Mouse (Mus musculus) small intestine, adult 10 weeks (tissue): ENCODE data around the gene Slc36a2. TPM values are rescaled to one million over a fixed set of nuclear protein-coding genes. Genes with fewer than 3 reads are reported as not detected.

Experiments used
- polyA plus RNA-seq: library from polyadenylated mRNA; stranded (reverse); fragments of 350-450 nt; fragmentation: Illumina TruSeq; extraction: RNeasy Lipid Tissue Mini Kit (QIAGEN cat#74804); gene quantifications from one replicate; pipeline ENCODE4 v1.2.3, GENCODE M21; 2014; ENCODE audit warnings: low replicate concordance

Gene Slc36a2
- polyA plus RNA-seq: 1.4 TPM

GRCm38 (mm10) chr11:55184733-55185291 is at the start of gene Slc36a2:
Slc36a2 (minus strand) TSS chr11:55185077.

GRCm38 (mm10) chr11:55204159-55204596 is 19.3 kb upstream of the Slc36a2 start, which contains the start of gene Slc36a1:
Slc36a1 (plus strand) TSS chr11:55204350.

GRCm38 (mm10) chr11:55151608-55152007 is 33.3 kb downstream of the Slc36a2 start, which contains the start of gene Slc36a3:
Slc36a3 (minus strand) TSS chr11:55151708.

Other genes with a start within 250 kb of the Slc36a2 start
- gene Tnip1, start 222.2 kb downstream of the Slc36a2 start, polyA plus RNA-seq: 1.6 TPM
- gene Anxa6, start 151.6 kb downstream of the Slc36a2 start, polyA plus RNA-seq: 2.8 TPM
- gene Ccdc69, start 106.9 kb downstream of the Slc36a2 start, polyA plus RNA-seq: 2.6 TPM
- 12.5 TPM for gene Gm2a, start 87.0 kb downstream of the Slc36a2 start, polyA plus RNA-seq
- gene Slc36a3, start 33.4 kb downstream of the Slc36a2 start, polyA plus RNA-seq: not detected
- gene Slc36a1, start 19.3 kb upstream of the Slc36a2 start, polyA plus RNA-seq: 18.1 TPM
- gene Fat2, start 151.5 kb upstream of the Slc36a2 start, polyA plus RNA-seq: not detected
- 71.0 TPM for gene Sparc, start 238.1 kb upstream of the Slc36a2 start, polyA plus RNA-seq